Mouse (Mus musculus) right cerebral cortex, postnatal 25 days (tissue): ENCODE data around the gene Top2b.
A peak's percentile ranks its signal among the peaks of the same experiment; 100 is the strongest.

ENCODE experiments used
- DNase-seq: peaks from one replicate; pipeline ENCODE4 v3.0.0; 2022

Gene Top2b

GRCm38 (mm10) chr14:16431941-16432499, 67.0 kb downstream of the Top2b start:
- no peak for DNase-seq

- DNase-seq: no peak
Measured at GRCm38 (mm10) chr14:16432550-16432949, 67.6 kb downstream of the Top2b start.

GRCm38 (mm10) chr14:16433206-16433605, 68.2 kb downstream of the Top2b start:
- DNase-seq: peak; percentile 33

- DNase-seq: peak; percentile 42
Measured at GRCm38 (mm10) chr14:16434396-16435171, 69.6 kb downstream of the Top2b start.

- no peak for DNase-seq
Measured at GRCm38 (mm10) chr14:16437386-16437785, 72.4 kb downstream of the Top2b start.

- no peak for DNase-seq
Measured at GRCm38 (mm10) chr14:16439385-16440126, 74.6 kb downstream of the Top2b start.

GRCm38 (mm10) chr14:16444859-16445258, 79.9 kb downstream of the Top2b start:
- no peak for DNase-seq

GRCm38 (mm10) chr14:16447587-16447986, 82.6 kb downstream of the Top2b start:
- no peak for DNase-seq

GRCm38 (mm10) chr14:16448269-16448987, 83.4 kb downstream of the Top2b start:
- DNase-seq: no peak

- no peak for DNase-seq
Measured at GRCm38 (mm10) chr14:16478606-16479323, 113.8 kb downstream of the Top2b start.

- no peak for DNase-seq
Measured at GRCm38 (mm10) chr14:16479521-16479920, 114.5 kb downstream of the Top2b start.

- DNase-seq: no peak
Measured at GRCm38 (mm10) chr14:16480621-16481020, 115.6 kb downstream of the Top2b start.

- DNase-seq: no peak
Measured at GRCm38 (mm10) chr14:16483656-16484380, 118.8 kb downstream of the Top2b start.
